Mouse (Mus musculus) heart, adult 2 months (tissue): ENCODE measurements around the gene Cacna1e. TPM values are rescaled to one million over a fixed set of nuclear protein-coding genes. Genes with fewer than 3 reads are reported as not detected.

ENCODE experiments used
- DNase-seq, 2 experiments: peaks; one replicate each; pipeline ENCODE4 v3.0.0; 2021
- H3K27ac ChIP-seq: fragments of 200-600 bp; 2 replicates; pipeline ENCODE4 v1.8.1; 2022
- H3K27me3 ChIP-seq: fragments of 200-500 bp; 2 replicates; pipeline ENCODE4 v1.6.1; 2012; ENCODE audit warnings: mild to moderate bottlenecking, low read length, inconsistent platforms, mixed read lengths; ENCODE audit not compliant: control insufficient read depth, insufficient read depth
- H3K36me3 ChIP-seq: fragments of 200-500 bp; 2 replicates; pipeline ENCODE4 v1.6.1; 2012; ENCODE audit warnings: low read length, inconsistent platforms; ENCODE audit not compliant: control insufficient read depth, insufficient read depth
- H3K4me1 ChIP-seq: fragments of 200-500 bp; 2 replicates; pipeline ENCODE4 v1.6.1; 2011; ENCODE audit warnings: low read length; ENCODE audit not compliant: control insufficient read depth, insufficient read depth
- H3K4me3 ChIP-seq: fragments of 200-600 bp; 2 replicates; pipeline ENCODE4 v1.8.1; 2022
- H3K79me2 ChIP-seq: fragments of 200-500 bp; replicated peaks from 2 replicates; pipeline ENCODE4 v1.6.1; 2012; ENCODE audit warnings: mild to moderate bottlenecking, inconsistent platforms, low read length, moderate library complexity, mixed read lengths; ENCODE audit not compliant: control insufficient read depth, insufficient read depth
- H3K9ac ChIP-seq: fragments of 200-500 bp; 2 replicates; pipeline ENCODE4 v1.6.1; 2012; ENCODE audit warnings: low read depth, mild to moderate bottlenecking, control low read depth, inconsistent platforms, low read length, mixed read lengths
- CTCF ChIP-seq: fragments of 200-600 bp; IDR thresholded peaks from 2 replicates; pipeline ENCODE4 v1.8.1; 2022; ENCODE audit warnings: antibody characterized with exemption, mild to moderate bottlenecking, moderate library complexity
- EP300 ChIP-seq: fragments of 200-500 bp; IDR thresholded peaks from 2 replicates; pipeline ENCODE4 v1.6.1; 2011; ENCODE audit warnings: low read depth, low read length, control low read depth; ENCODE audit not compliant: insufficient read depth
- POLR2A ChIP-seq: fragments of 200-500 bp; IDR thresholded peaks from 2 replicates; pipeline ENCODE4 v1.6.1; 2011; ENCODE audit warnings: mild to moderate bottlenecking, low read depth, low read length, control low read depth; ENCODE audit not compliant: insufficient read depth
- WGBS: fragments of 180-500 bp; shearing (Covaris S2); methylation state at CpG from one replicate; pipeline ENCODE4 v1.1.7; 2018; 5-methylcytosine and 5-hydroxymethylcytosine counted together
- intact Hi-C: fragments of 180-260 bp; cut with DNase I; formaldehyde crosslinking; loops from one replicate; pipeline ENCODE4 v1.15.1; 2025
- long read RNA-seq: library from polyadenylated mRNA; stranded (forward); transcript quantifications from one replicate; pipeline ENCODE4 v2.0.0, GENCODE M21; 2021
- polyA plus RNA-seq: library from polyadenylated mRNA; depleted of rRNA; stranded (reverse); fragments of >200 nt; gene quantifications from 2 replicates; pipeline ENCODE4 v1.2.3, GENCODE M21; 2012; rRNA removed
- total RNA-seq, 2 experiments: library from RNA; stranded (reverse); gene quantifications; 2 replicates each; pipeline ENCODE4 v1.2.3; 2021

The Cacna1e gene
- total RNA-seq = under 1 TPM; 0.08 to 0.09 TPM
- polyA plus RNA-seq = 0.06 and 0.14 TPM in 2 replicates
- long read RNA-seq = 0 reads

DNA sequence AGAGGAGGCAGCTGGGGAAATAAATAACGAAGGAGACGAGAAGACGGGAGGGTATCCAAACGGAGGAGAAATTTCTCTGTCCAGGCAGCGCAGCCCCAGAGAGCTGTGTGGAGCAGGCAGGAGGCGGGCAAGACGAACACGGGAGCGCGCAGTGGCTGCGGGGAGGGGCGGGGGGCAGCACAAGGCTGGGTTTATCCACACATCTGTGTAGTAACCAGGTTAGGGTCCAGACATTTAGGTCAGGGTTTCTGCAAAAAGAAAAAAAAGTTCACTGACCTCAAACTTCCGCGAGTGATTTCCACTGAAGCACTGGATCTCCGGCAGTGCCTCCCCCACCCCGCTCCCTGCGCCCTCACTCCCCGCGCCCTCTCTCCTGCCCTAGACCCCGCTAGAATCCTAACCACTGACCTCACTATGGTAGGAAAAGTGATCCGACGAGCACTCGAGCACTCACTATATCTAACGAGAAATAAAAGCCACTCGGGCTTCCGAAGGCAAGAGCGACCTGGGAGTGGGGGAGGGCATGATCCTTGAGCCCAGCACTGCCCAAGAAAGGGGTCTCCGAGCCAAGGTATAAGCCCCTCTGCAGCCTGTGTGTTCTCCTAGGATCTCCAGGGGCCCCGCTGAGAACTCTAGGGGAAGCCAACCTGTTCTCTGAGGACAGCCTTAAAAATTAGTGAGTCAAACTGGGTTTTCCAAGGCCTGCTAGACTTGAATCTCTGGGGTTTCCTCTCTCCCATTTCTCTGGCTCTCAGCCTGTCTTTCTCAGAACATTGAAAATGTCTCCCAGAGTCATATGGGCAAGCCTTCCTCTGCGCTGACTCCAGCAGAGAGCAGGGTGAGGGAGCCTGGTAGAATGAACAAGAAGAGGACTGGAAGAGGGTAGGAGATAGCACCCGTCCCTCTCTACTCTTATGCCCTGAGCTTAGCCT, at the start of gene Cacna1e:
Cacna1e (minus strand) TSS at position 227 of the 932 bp plus-strand sequence.
- H3K4me3 ChIP-seq = peak within 1 kb of the TSS; percentile 18; the same call in 1 of the 2 replicates
- no peak for TF ChIP-seq EP300
- TF ChIP-seq CTCF = no peak
- TF ChIP-seq POLR2A = no peak
- DNase-seq = peak in 1 of 2 experiments; percentile 25
- intact Hi-C loops = loop anchor here (10.0 kb wide), 1 partner anchor 120 kb away; no protein-coding TSS in a partner anchor
- H3K36me3 ChIP-seq = no peaks in the 10 kb centered on the region
- no peak within 1 kb of the TSS for H3K9ac ChIP-seq
- H3K27ac ChIP-seq = no peak within 1 kb of the TSS
- no peaks in the 10 kb centered on the region for H3K4me1 ChIP-seq
- 12% methylated on average over 31 of the region's 31 CpGs for WGBS
- H3K79me2 ChIP-seq = no peaks in the 10 kb centered on the region
- H3K27me3 ChIP-seq = peaks cover 4% of the 10 kb centered on the region

DNA sequence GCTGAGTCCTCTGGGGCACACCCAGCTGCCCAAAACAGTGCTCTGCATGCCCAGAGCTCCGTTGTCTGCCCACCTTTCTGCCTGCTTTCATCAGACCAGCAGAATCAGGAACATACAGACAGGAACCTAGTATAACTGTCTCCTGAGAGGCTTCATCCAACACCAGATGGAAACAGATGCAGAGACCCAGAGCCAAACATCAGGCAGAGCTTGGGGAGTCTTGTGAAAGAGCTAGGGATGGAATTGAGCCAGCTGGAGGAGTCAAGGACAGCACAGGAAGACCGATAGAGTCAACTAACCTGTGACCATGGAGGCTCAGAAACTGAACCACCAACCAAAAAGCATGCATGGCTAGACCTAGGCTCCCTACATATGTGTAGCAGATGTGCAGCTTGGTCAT, 34.1 kb upstream of the Cacna1e start:
- Histone ChIP-seq H3K9ac (no peak overlapping the region), H3K4me3 (no peak overlapping the region), H3K36me3 (no peaks in the 10 kb centered on the region), H3K4me1 (peaks cover 3% of the 10 kb centered on the region), H3K27me3 (no peaks in the 10 kb centered on the region), H3K27ac (no peak overlapping the region), H3K79me2 (no peaks in the 10 kb centered on the region)
- peak; percentile 28 to 37 for DNase-seq
- intact Hi-C loops = no loop called here
- WGBS = 58% methylated on average over 2 of the region's 2 CpGs
- TF ChIP-seq EP300 (no peak), CTCF (no peak), POLR2A (no peak)

DNA sequence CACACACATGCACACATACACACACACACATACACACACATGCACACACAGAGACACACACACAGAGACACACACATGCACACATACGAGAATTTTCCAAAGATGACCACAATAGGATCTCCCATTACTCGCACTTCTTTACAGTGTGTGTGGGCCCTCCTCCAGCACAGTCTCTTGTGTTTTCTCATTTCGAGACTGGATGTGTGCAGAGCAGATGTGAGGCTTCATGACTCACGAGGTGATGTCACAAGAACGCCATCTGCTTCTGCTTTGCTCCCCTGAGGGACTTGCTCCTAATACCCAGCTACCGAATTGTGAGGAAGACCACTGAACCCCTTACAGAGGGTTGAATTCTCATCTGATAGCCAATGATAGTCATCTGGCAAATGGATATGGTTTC, 33.1 kb upstream of the Cacna1e start:
- Histone ChIP-seq H3K4me3 (no peak overlapping the region), H3K4me1 (peaks cover 3% of the 10 kb centered on the region), H3K79me2 (no peaks in the 10 kb centered on the region), H3K36me3 (no peaks in the 10 kb centered on the region), H3K9ac (no peak overlapping the region), H3K27ac (no peak overlapping the region), H3K27me3 (no peaks in the 10 kb centered on the region)
- intact Hi-C loops = no loop called here
- DNase-seq = peak; percentile 39 to 44
- TF ChIP-seq POLR2A = no peak
- no peak for TF ChIP-seq CTCF
- TF ChIP-seq EP300 = no peak
- 64% methylated on average over 6 of the region's 6 CpGs for WGBS

DNA sequence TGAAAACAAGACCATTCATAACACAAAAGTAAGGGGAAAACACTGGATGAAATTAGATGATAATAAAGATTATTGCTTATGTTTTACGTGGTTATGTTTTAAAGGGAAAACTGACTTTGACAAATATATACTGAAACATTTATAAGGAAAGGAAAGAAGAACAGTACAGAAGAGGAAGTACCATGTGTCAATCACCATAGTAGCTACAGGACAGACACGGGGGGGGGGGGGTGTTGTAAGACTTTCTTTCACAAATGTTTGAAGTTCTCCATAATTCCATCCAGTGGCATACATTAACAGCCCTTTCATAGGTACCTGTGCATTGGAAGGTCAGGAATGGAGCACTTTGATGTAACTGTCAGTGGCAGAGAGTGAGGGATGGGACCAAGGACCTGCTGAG, 25.3 kb upstream of the Cacna1e start:
- DNase-seq = no peak

DNA sequence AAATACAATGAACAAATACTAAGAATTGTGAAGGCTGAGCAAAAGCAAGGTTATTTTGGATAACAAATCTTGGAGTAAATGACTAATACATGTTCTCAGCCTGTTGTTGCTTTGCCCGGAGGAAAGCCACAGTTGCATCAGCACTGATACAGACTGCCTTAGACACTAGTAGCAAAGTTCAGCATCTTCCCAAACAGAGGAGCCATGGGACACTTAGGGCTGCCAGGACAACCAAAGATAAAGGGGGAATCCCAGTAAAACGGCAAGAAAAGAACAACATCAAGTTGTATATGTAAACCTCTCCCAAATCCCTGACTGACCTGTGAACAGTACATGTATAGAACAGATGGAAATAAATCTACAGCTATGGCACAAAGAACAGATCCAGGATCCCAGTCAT, 13.1 kb upstream of the Cacna1e start:
- Histone ChIP-seq H3K79me2 (no peaks in the 10 kb centered on the region), H3K9ac (no peak overlapping the region), H3K4me1 (no peaks in the 10 kb centered on the region), H3K27me3 (no peaks in the 10 kb centered on the region), H3K4me3 (no peak overlapping the region), H3K27ac (no peak overlapping the region), H3K36me3 (no peaks in the 10 kb centered on the region)
- intact Hi-C loops = no loop called here
- TF ChIP-seq CTCF = no peak
- TF ChIP-seq EP300 = no peak
- no peak for TF ChIP-seq POLR2A
- WGBS = 70% methylated on average over 2 of the region's 2 CpGs
- peak; percentile 16 to 23 for DNase-seq

More for the DNA sequence above, 25.3 kb upstream of the Cacna1e start:
- intact Hi-C loops = no loop called here
- no peak overlapping the region for H3K4me3 ChIP-seq
- H3K27me3 ChIP-seq = no peaks in the 10 kb centered on the region
- 65% methylated on average over 2 of the region's 2 CpGs for WGBS
- H3K4me1 ChIP-seq = no peaks in the 10 kb centered on the region
- no peak overlapping the region for H3K9ac ChIP-seq
- H3K36me3 ChIP-seq = no peaks in the 10 kb centered on the region
- H3K79me2 ChIP-seq = no peaks in the 10 kb centered on the region
- H3K27ac ChIP-seq = no peak overlapping the region
- TF ChIP-seq POLR2A (no peak), CTCF (no peak), EP300 (no peak)

DNA sequence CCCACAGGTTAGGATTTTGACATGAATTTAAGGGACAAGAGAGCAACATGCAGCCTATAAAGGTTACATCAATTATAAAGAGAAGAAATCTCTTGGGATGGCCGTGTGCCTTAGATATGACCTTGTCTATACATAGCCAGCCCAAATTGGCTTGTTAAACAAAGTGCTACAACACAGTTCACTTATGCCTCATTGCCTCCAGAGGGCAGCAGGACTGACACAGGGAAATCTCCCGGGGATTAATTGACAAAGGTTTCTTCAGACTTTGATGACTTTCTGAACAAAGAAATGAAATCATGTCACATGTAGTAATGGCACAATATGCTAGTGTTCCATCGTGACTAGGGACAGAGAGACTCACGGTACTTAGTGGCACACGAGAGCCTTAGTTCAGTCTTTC, 5.9 kb upstream of the Cacna1e start:
- 67% methylated on average over 5 of the region's 5 CpGs for WGBS
- TF ChIP-seq CTCF = peak; percentile 34
- no peak for TF ChIP-seq POLR2A

More for the DNA sequence above, 5.9 kb upstream of the Cacna1e start:
- no peaks in the 10 kb centered on the region; the same call in 1 of the 2 replicates for H3K27me3 ChIP-seq
- intact Hi-C loops = no loop called here
- no peaks in the 10 kb centered on the region for H3K79me2 ChIP-seq
- no peaks in the 10 kb centered on the region for H3K4me1 ChIP-seq
- H3K36me3 ChIP-seq = no peaks in the 10 kb centered on the region
- no peak overlapping the region for H3K9ac ChIP-seq
- no peak overlapping the region for H3K4me3 ChIP-seq
- H3K27ac ChIP-seq = no peak overlapping the region
- DNase-seq = no peak
